Mouse (Mus musculus): Measurements from ENCODE around the gene Rasal2. TPM values are rescaled to one million over a fixed set of nuclear protein-coding genes. Genes with fewer than 3 reads are reported as not detected.
A peak's percentile ranks its signal among the peaks of the same experiment; 100 is the strongest.

The Rasal2 gene
- total RNA-seq, 1 experiment from 2014 or later = 14.5 TPM

DNA sequence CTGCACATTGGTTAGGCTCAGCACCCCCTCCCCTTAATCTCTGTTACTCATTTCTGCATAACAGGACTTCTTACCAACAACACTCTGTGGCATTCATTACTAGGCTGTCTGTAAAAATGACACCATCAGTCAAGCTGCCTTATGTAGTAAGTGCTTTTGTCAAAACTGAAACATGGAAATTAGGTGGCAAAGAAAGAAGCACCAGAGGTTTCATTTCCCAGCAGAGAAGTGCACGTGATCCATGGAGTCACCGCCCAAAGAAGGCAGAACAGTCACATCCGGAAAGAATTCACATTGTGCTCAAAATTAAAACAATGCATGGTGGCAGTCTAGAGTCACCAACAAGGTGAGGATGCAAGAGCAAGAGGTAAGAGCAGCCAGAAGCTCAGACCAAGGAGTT is 271.4 kb downstream of the Rasal2 start:
- DNase-seq = no peak

DNA sequence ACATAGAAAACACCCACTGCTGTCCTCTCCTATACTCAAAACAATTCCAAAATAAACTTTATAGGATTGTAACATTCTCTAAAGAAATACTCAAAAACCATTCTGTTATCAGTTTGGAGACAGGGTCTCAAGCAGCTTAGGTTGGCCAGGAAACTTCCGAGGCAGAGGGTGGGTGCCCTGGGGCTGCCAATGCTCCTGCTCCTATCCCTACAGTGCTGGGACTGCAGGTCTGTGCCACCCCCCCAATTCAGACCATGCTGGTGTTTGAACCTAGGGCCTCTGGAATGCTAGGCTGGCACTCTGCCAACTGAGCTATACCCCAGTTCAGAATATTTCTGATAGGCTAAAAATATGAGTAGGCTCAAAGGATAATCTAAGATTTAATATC is 274.5 kb downstream of the Rasal2 start:
- no peak for DNase-seq

GRCm38 (mm10) chr1:157137132-157137853 is 275.1 kb downstream of the Rasal2 start:
- DNase-seq = no peak

DNA sequence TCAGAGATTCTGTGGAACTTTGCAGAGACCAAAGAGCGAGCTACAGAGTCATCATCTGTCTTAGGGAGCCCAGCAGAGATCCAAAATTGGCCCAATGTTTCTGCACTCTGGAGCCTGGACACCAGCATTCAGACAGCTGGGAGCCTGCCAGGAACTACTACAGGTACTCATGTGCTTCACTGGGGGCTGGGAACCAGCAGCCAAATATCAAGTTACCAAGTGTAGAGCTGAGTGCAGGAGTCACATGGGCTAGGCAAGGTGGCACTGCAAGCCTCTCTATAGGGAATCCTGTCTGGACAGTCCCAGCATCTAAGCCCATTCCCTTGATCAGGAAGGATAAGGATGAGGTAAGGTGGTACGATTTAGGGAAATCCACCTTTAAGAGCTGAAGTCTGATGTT is 284.2 kb downstream of the Rasal2 start:
- DNase-seq = no peak

- no peak for DNase-seq
Observed at GRCm38 (mm10) chr1:157123836-157124235, 288.6 kb downstream of the Rasal2 start.

DNA sequence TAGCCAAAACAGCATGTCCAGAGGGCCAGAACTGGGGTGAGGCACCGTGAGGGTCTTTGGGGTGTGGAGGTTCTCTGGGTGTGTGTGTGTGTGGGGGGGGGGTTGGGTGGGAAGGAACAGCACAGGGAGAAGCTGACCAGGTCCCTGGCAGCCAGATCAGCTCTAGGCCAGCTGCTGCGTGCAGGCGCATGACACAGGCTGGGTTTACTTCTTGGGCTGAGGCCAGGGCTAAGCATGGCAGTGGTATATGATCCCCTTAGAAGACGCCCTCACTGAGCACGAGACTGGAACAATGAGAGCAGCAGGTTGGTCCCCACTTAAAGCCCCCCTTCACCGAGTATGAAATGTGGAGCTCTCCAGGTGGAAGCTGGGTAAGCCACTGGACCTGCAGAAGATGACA is 293.2 kb downstream of the Rasal2 start:
- no peak for DNase-seq

GRCm38 (mm10) chr1:157117440-157117839 is 295.0 kb downstream of the Rasal2 start:
- DNase-seq = no peak

- no peak for DNase-seq
Observed at GRCm38 (mm10) chr1:157114492-157114891, 297.9 kb downstream of the Rasal2 start.

DNA sequence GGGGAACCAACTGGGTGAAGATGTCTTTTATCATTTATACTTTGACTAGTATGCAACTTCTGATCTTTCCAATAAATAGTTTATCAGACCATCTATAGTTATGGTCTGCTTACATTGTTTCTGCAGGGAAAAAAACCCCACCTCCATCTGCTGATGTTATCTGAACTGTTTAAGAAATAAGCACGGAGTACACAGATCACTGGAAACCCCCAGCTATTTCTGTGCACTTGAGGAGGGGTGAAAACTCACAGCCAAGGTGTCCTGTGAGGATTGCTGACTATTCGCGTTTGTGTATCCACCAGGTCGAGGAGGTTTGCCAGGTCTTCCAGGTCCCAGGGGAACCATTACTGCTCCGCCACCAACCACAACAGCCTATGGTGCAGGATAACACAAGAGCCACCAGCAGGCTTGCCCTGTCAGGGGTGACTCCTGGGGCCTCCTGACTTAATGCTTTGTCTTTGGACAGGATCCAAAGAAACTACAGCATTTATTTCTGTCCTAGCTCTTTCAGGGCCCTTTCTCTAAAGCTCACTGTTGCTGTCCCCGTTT is 302.0 kb downstream of the Rasal2 start:
- no peak for DNase-seq

- no peak for DNase-seq
Observed at GRCm38 (mm10) chr1:157108580-157108979, 303.8 kb downstream of the Rasal2 start, which contains the start of gene Tex35. Gene Tex35 (minus strand): TSS chr1:157108680.

GRCm38 (mm10) chr1:157101122-157101865 is 311.1 kb downstream of the Rasal2 start:
- no peak for DNase-seq

DNA sequence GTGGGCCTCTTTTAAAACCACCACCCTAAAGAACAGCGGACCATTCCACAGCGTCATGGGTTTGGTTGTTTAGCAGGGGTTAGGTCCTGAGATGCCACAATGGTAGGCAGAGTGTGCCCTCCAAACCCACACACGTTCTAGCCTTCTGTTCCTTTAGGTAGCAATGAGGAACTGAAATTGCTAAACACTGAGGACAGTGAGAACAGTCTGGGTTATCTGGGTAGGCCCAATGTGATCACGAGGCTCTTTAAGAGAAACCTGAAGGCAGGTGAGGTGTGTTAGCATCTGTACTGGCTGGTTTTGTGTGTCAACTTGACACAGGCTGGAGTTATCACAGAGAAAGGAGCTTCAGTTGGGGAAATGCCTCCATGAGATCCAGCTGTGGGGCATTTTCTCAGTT is 316.9 kb downstream of the Rasal2 start:
- DNase-seq = no peak

GRCm38 (mm10) chr1:157092622-157093021 is 319.8 kb downstream of the Rasal2 start:
- no peak for DNase-seq

- no peak for DNase-seq
Observed at GRCm38 (mm10) chr1:157092140-157092539, 320.3 kb downstream of the Rasal2 start.

DNA sequence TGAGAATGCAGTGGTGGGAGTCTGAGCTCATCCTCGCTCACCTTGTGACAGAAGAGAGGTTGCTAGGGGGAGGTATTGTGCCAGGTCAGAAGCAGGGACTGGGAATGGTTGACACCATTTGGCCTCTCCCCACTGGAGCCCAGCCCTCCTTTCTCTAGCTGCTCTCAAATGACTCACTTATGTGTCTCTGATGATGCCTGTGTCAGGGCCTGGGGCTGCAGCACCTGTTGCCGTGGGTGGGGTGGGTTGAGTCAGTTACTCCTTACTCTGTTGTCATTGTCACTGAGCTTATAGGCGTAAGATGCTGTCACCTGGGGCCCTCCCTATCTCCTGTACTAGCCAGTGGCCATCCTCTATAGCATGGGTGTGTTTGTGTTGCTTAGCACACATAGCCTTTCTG is 321.6 kb downstream of the Rasal2 start:
- no peak for DNase-seq

- peak; percentile 75 for DNase-seq
Observed at GRCm38 (mm10) chr1:157086097-157086994, 326.0 kb downstream of the Rasal2 start.

Other genes starting within 250 kb of the Rasal2 start
- 45.7 and 60.0 TPM in 2 replicates for gene Cryzl2, start 46.0 kb upstream of the Rasal2 start, total RNA-seq (2021)
- gene Sec16b, start 94.1 kb upstream of the Rasal2 start, total RNA-seq (2021) = 0.58 and 1.9 TPM in 2 replicates

Measured in adrenal gland, postnatal 25 days (tissue).